Mouse (Mus musculus) right cerebral cortex, adult 2 months (tissue): Measurements from ENCODE around the gene Fam228a.
A peak's percentile ranks its signal among the peaks of the same experiment; 100 is the strongest.
"Not testable (repeated sequence)": the region's sequence is repeated elsewhere in the genome, so short reads cannot be mapped to it uniquely, and the experiment has no call there.

Source experiments
- DNase-seq, 2 experiments: peaks; one replicate each; pipeline ENCODE4 v3.0.0; 2021 to 2022; ENCODE audit warnings: low spot score in 2 of 2

The Fam228a gene

GRCm38 (mm10) chr12:4738031-4738576, at the start of gene Fam228a:
Gene Fam228a (minus strand): TSS chr12:4738430.
- no peak for DNase-seq

- no peak for DNase-seq
Measured at GRCm38 (mm10) chr12:4784466-4784865, 46.2 kb upstream of the Fam228a start.

- no peak for DNase-seq
Measured at GRCm38 (mm10) chr12:4783598-4783997, 45.4 kb upstream of the Fam228a start.

- not testable (repeated sequence) for DNase-seq
Measured at GRCm38 (mm10) chr12:4781725-4782404, 43.6 kb upstream of the Fam228a start.

GRCm38 (mm10) chr12:4781270-4781669, 43.0 kb upstream of the Fam228a start:
- no peak for DNase-seq

GRCm38 (mm10) chr12:4780245-4780644, 42.0 kb upstream of the Fam228a start:
- DNase-seq = no peak

GRCm38 (mm10) chr12:4777734-4778133, 39.5 kb upstream of the Fam228a start:
- DNase-seq = no peak

GRCm38 (mm10) chr12:4775588-4775949, 37.3 kb upstream of the Fam228a start:
- no peak for DNase-seq

GRCm38 (mm10) chr12:4774895-4775587, 36.8 kb upstream of the Fam228a start:
- DNase-seq = no peak

GRCm38 (mm10) chr12:4769333-4769723, 31.1 kb upstream of the Fam228a start:
- DNase-seq = no peak

- peak; percentile 99 to 100 for DNase-seq
Measured at GRCm38 (mm10) chr12:4768492-4769332, 30.5 kb upstream of the Fam228a start, which contains the start of the genes Pfn4 and Fam228b. Gene Pfn4 (plus strand): TSS chr12:4769022. Gene Fam228b (minus strand): TSS chr12:4769267.

GRCm38 (mm10) chr12:4757060-4757459, 18.8 kb upstream of the Fam228a start:
- no peak for DNase-seq

- DNase-seq = not testable (repeated sequence)
Measured at GRCm38 (mm10) chr12:4754451-4754850, 16.2 kb upstream of the Fam228a start.

- DNase-seq = peak; percentile 8 to 17
Measured at GRCm38 (mm10) chr12:4744486-4744885, 6.3 kb upstream of the Fam228a start.

- DNase-seq = no peak
Measured at GRCm38 (mm10) chr12:4742183-4742582, 4.0 kb upstream of the Fam228a start.

GRCm38 (mm10) chr12:4740823-4741222, 2.6 kb upstream of the Fam228a start:
- DNase-seq = no peak

- DNase-seq = no peak
Measured at GRCm38 (mm10) chr12:4732332-4732731, 5.9 kb downstream of the Fam228a start.

- DNase-seq = no peak
Measured at GRCm38 (mm10) chr12:4731629-4732028, 6.6 kb downstream of the Fam228a start.

GRCm38 (mm10) chr12:4729165-4729564, 9.1 kb downstream of the Fam228a start:
- no peak for DNase-seq

GRCm38 (mm10) chr12:4719762-4720754, 18.2 kb downstream of the Fam228a start:
- no peak for DNase-seq
